Mouse (Mus musculus) natural killer cell, adult 2 months (primary cell): Measurements from ENCODE around the gene Mccc2.
A peak's percentile ranks its signal among the peaks of the same experiment; 100 is the strongest.

Experiments
- DNase-seq, 2 experiments: peaks; one replicate each; pipeline ENCODE4 v3.0.0; 2022; ENCODE audit warnings: low spot score in 2 of 2

Gene Mccc2

GRCm38 (mm10) chr13:99939320-99939671 lies 76.1 kb downstream of the Mccc2 start:
- DNase-seq, result peak in 1 of 2 experiments; percentile 4

DNA sequence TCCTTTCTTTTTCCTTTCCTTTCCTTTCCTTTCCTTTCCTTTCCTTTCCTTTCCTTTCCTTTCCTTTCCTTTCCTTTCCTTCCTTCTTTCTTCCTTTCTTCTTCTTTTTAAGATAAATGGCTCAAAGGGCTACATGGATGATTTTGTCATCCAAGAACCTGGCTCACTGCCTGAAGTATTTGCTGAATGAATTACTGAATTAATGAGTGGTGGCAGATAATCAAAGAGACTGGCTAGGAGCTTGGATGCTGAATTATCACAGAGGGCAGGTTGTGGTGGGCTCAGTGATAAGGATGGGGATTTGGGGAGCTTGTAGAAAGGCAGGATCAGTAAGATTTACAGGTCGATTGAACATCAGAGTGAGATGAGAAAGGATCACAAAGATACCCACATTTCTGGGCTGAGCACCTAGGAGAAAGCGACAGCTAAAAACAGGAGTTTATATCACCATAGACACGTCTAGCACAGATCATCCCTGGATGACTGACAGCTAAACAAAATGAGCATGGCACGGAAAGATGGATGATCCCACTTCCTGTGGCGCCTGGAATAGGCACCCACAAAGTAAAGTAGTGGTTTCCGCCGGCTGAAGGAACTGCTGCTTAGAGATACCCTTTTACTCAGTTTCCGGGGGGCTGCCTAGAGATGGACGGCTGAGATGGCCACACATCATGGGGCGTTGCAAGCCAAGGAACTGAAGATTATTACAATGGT lies 76.7 kb downstream of the Mccc2 start:
- DNase-seq, result no peak

GRCm38 (mm10) chr13:99937741-99938140 lies 77.7 kb downstream of the Mccc2 start:
- no peak for DNase-seq

DNA sequence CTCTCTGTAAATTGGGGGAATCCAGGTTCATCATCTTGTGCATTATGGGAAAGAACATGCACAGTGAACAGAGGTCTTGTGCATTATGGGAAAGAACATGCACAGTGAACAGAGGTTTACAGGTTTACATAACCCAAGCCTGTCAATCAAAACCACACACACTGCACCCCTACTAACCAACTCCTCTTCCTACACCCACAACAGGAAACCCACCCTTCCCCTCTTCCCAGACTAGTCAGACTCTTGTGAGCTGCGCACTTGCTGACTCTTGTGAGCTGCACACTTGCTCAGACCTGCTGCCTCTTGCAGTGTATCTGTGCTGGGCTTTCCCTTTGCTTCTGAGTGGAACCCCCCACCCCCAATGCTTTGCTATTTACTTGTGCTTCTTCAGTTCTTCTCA lies 83.0 kb downstream of the Mccc2 start:
- DNase-seq, result no peak

GRCm38 (mm10) chr13:99931502-99931901 lies 83.9 kb downstream of the Mccc2 start:
- DNase-seq, result no peak

- DNase-seq, result no peak
Measured at GRCm38 (mm10) chr13:99926249-99926648, 89.2 kb downstream of the Mccc2 start.

- DNase-seq, result no peak
Measured at GRCm38 (mm10) chr13:99915632-99916031, 99.8 kb downstream of the Mccc2 start.

- no peak for DNase-seq
Measured at GRCm38 (mm10) chr13:99900965-99901364, 114.5 kb downstream of the Mccc2 start, which contains the start of gene Cartpt. Gene Cartpt (minus strand): TSS chr13:99901091.

- no peak for DNase-seq
Measured at GRCm38 (mm10) chr13:99900557-99900892, 114.9 kb downstream of the Mccc2 start.

DNA sequence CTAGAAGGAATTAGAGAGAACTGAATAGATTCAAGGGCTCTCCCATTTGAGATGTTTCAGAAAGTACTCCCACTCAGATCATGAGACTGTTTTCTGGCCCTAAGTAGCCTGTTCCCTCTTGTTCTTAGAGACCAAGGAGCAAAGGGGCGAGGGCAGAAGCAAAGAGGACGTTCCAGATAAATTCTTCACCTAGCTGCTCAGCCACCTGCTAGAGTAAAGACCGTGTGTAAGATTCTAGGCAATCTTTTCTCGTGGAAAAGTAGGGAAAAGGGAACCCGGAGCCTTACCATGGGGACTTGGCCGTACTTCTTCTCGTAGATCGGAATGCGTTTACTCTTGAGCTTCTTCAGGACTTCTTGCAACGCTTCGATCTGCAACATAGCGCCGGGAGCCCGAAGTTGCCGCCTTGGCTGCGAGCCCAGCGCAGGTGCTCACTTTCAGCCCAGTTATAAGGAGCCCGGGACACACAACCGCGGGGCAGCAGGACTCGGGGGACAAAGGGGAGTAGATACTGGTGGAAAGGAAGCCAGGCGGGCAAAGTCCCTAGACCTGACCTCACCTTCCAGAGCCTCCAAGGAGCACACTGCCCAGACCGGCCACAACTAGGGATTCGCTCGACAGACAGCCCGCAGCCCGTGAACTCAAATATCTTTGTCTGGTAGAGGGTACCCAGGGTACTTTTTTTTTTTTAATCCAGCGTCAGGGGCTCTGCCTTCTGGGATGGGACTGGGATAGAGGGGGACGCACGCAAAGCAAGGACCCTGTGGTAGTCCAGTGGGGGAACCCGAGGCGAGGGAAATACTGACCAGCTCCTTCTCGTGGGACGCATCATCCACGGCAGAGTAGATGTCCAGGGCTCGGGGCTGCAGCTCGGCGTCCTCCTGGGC lies 115.5 kb downstream of the Mccc2 start:
- DNase-seq, result no peak

- no peak for DNase-seq
Measured at GRCm38 (mm10) chr13:99898816-99899215, 116.6 kb downstream of the Mccc2 start.
